Mouse (Mus musculus) large intestine, adult 2 months (tissue): ENCODE results near the gene Slc37a1. TPM values are rescaled to one million over a fixed set of nuclear protein-coding genes. Genes with fewer than 3 reads are reported as not detected.
"Not testable (repeated sequence)": the region's sequence is repeated elsewhere in the genome, so short reads cannot be mapped to it uniquely, and the experiment has no call there.

Experiments
- DNase-seq: peaks from one replicate; pipeline ENCODE4 v3.0.0-alpha.2; 2012; ENCODE audit warnings: low read depth, low spot score
- WGBS: fragments of 180-500 bp; shearing (Covaris S2); methylation state at CpG from one replicate; pipeline ENCODE4 v1.1.7; 2018; 5-methylcytosine and 5-hydroxymethylcytosine counted together
- polyA plus RNA-seq: library from polyadenylated mRNA; depleted of rRNA; stranded (reverse); fragments of >200 nt; gene quantifications from 2 replicates; pipeline ENCODE4 v1.2.3, GENCODE M21; 2012

Slc37a1 gene
- polyA plus RNA-seq, 1 experiment = 150 TPM

GRCm38 (mm10) chr17:31267138-31267537 is 19.5 kb upstream of the Slc37a1 start:
- WGBS = 83% methylated on average over 4 of the region's 4 CpGs
- no peak for DNase-seq

DNA sequence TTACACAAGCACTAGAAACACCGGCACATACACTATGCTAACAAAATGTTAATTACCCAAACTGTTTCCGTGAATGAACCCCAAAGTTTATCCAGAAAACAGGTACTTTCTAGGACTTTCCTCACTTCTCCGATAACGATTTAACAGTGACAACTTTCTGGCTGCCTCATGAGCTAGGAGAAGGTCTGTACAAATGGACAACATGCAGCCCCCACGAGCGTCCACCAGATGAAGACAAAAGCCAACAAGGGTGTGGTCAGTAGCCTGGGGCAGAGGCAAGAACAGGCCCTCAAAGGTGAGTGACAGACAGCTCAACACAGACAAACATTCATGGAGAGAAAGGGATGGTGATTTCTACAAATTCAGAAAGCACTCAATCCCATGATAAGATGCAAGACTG is 19.0 kb upstream of the Slc37a1 start:
- WGBS = 80% methylated on average over 6 of the region's 6 CpGs
- DNase-seq = no peak

GRCm38 (mm10) chr17:31268016-31268415 is 18.6 kb upstream of the Slc37a1 start:
- 84% methylated on average over 1 of the region's 1 CpGs for WGBS
- no peak for DNase-seq

DNA sequence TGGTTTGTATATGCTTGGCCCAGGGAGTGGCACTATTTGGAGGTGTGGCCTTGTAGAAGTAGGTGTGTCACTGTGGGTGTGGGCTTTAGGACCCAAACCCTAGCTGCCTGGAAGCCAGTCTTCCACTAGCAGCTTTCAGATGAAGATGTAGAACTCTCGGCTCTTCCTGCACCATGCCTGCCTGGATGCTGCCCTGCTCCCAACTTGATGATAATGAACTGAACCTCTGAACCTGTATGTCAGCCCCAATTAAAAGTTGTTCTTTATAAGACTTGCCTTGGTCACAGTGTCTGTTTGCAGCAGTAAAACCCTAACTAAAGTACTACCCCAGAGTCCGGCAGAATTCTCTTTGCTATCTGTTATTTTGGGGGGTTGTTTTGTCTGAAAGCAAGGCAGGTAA is 16.8 kb upstream of the Slc37a1 start:
- DNase-seq = no peak
- 93% methylated on average over 2 of the region's 2 CpGs for WGBS

DNA sequence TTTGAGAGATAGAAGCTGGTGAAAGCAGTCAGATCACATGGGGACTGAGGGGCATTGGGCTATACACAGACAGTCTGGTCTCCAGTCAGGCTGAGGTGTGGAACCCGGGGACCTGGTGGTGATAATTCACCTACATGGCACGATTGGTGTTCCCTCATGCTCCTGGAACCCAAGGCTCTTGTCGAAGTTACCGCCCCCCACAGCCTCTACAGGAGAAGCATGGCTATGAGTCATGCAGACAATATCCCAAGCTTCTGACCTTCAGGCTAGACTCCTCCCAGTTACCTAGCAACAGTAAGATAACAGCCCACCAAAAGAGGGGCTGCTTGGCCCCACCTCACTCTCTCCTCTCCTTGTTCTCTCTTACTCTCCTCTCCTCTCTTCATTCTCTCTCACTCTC is 16.3 kb upstream of the Slc37a1 start:
- WGBS = 80% methylated on average over 4 of the region's 4 CpGs
- no peak for DNase-seq

DNA sequence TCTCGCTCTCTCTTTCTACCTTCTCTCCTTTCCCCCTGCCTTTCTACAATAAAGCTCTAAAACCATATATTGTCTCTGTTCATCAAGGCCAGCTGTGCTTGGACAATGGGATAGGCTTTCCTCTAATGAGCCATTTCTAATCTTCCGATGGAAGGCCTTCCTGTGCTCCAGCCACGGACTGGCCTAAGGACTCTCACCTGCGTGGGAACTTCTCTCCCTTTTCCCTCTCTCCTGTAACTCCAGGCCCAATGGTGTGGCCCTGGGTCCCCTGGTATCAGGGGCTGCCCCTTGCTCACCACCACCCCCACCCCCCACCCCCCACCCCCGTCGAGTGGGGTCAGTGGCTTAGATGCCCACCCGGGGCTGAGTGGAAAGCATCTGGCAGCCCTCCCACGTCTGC is 15.9 kb upstream of the Slc37a1 start:
- DNase-seq = not testable (repeated sequence)
- 87% methylated on average over 8 of the region's 8 CpGs for WGBS

- WGBS = 56% methylated on average over 7 of the region's 7 CpGs
- DNase-seq = no peak
Measured at GRCm38 (mm10) chr17:31271136-31271851, 15.3 kb upstream of the Slc37a1 start.

DNA sequence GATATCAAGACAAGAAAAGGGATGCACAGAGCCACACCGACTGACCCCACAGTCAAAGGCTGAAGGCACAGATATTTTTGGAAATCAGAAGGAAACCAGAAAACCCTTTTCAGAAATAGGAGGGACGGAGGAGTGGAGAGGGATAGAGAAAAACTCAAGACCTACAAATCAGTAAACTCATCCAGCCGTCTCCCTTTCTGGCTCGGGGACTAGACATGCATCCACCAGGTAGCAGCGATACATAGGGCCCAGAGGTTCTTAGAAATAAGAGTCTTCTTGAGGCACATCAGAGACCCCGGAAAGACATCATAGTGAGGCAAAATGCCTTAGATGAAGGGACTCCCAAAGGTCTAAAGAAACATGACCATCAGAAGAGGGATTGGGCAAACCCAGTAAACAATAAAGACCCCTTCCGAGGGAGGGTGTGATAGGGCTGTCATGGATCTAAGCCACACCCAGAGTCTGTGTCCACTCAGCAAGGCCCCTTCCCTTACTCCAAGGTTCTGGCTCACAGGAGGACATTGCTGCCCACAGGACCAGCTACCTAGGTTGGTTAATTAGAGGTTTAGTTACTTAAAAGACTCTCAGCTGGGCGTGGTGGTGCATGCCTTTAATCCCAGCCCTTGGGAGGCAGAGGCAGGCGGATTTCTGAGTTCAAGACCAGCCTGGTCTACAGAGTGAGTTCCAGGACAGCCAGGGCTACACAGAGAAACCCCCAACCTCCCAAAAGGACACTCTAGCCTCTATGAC is 14.0 kb upstream of the Slc37a1 start:
- DNase-seq = no peak
- WGBS = 84% methylated on average over 9 of the region's 9 CpGs

- 89% methylated on average over 8 of the region's 8 CpGs for WGBS
- no peak for DNase-seq
Measured at GRCm38 (mm10) chr17:31273631-31274030, 13.0 kb upstream of the Slc37a1 start.

GRCm38 (mm10) chr17:31275181-31275580 is 11.4 kb upstream of the Slc37a1 start:
- WGBS = 70% methylated on average over 6 of the region's 6 CpGs
- no peak for DNase-seq

DNA sequence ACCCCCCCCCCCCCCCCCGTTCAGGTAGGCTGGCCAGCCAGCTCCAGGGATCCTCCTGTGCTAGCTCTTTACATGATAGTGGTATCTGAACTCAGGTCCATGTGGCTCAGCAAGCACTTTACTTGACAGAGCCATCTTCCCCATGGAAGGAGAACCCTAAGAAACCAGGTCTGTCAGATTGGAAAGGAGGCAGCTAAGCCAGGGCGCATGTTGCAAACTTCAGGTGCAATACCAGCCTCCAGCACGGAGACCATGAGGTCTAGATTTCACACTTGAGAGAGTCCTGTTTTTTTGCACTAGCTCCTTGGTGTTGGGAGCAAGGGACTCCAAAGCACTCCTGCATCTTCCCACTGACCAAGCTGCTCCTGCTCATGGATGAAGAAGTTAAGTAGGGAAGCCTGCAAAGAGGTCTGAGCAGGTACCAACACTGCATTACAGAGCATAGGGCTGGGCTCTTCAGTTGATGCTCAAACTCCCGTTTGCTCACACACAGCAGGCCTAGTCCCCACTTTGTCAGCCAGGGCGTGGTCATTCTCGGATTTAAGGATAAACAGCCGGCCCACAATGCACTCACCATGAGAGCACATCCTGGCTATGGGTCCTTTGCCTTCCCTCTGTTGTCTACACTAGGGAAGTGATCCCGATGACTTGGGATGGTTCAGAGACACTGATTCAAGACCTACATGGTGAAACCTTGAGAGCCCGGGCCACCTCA is 10.2 kb upstream of the Slc37a1 start:
- 36% methylated on average over 9 of the region's 9 CpGs for WGBS
- DNase-seq = no peak

GRCm38 (mm10) chr17:31276922-31277918 is 9.4 kb upstream of the Slc37a1 start, which contains the start of gene Rsph1:
TSS of gene Rsph1 (minus strand) at chr17:31277383.
- WGBS = 9% methylated on average over 44 of the region's 44 CpGs
- DNase-seq = peak; percentile 76

DNA sequence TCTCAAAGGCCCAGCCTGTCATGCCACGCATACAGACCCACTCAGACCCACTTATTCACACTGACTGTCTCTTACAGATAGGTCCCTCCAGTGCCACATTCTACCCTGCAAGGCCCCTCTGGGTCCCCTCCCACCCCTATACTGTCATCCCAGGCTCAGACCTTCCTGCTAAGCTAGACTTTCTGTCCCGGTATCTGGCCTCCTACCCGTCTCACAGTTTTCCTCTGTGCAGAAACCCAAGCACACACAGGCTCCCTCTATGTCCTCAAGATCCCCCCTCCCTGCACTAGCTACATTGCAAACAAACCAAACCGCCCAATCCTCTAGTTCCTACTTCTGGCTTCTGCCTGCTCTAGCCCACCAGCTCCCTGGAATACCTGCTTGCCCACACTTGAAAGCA is 8.7 kb upstream of the Slc37a1 start:
- WGBS = 80% methylated on average over 4 of the region's 4 CpGs
- DNase-seq = no peak

DNA sequence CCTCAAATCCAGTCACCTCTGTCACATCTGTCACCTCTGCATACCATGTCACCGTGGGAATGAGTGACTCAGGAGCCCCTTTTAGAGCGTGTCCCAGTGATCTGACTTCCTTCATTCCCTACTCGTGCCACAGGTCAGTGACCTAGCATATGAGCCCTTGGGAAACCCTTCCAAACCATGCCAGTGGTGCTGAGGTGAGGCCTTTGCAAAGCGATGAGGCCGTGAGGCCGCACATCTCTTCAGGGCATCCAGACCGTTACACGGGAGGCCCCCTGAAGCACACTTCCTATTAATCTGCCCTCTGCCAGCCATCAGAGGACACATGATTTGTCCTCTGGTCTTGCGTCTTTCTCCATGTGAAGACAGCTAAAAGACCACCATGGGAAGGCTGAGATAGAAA is 7.1 kb upstream of the Slc37a1 start:
- 84% methylated on average over 9 of the region's 9 CpGs for WGBS
- no peak for DNase-seq

- 65% methylated on average over 6 of the region's 6 CpGs for WGBS
Measured at GRCm38 (mm10) chr17:31280269-31280668, 6.3 kb upstream of the Slc37a1 start.

DNA sequence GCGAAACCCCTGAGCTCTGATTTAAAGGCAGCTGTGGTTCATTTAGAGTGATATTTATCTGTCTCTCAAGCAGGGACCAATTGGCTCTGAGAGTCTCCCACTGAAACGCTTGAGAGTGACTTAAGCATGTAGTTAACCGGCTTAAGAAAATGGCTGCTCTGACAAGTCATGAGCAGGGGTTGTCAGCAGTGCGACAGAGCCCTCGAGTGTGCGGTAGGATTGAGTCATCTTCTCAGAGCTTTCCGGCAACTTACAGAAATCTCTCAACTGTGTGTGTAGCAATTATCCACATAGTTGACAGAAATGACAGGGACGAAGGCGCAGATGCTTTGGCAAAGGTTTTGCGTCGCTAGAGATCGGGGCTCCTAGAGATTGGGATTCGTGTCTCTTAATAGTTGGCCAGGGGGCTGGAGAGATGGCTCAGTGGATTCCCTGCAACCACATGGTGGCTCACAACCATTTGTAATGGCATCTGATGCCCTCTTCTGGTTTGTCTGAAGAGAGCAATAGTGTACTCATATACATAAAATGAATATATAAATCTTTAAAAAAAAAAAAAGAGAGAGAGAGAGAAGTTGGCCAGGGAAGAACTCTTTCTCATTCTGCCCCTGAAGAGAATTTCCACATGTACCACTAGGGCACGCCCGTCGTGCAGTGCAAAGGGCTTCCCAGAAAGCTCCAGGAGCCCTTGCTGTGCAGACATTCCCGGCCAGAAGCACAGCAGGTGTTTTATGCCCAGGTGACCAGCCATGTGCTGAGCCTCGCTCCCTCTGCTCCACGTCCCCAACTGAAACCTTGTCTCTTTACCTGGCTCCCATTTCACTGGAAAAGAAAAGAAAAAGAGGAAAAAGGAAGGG is 4.5 kb upstream of the Slc37a1 start:
- WGBS = 53% methylated on average over 19 of the region's 19 CpGs
- DNase-seq = no peak

More at GRCm38 (mm10) chr17:31280269-31280668, 6.3 kb upstream of the Slc37a1 start:
- no peak for DNase-seq

DNA sequence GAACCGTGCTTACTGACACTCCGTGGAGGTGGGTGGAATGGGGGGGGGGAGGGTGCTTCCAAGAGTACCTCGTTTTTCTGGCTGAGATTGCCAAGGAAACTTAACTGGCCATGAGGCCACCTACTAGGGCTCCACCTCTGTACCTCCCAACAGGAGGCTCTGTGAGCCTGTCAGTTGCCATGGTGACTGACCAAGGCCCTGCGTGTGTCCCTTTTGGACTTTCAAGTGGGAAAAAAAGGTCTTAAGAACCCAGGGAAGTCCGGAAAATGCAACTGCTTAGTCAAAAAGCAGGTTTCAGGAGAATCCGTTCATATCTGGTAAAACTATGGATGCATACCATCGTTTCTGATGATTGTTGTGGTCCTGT is 3.9 kb upstream of the Slc37a1 start:
- no peak for DNase-seq
- 41% methylated on average over 7 of the region's 7 CpGs for WGBS

GRCm38 (mm10) chr17:31285867-31286266 is 725 bp upstream of the Slc37a1 start:
- no peak for DNase-seq
- WGBS = 55% methylated on average over 2 of the region's 2 CpGs

DNA sequence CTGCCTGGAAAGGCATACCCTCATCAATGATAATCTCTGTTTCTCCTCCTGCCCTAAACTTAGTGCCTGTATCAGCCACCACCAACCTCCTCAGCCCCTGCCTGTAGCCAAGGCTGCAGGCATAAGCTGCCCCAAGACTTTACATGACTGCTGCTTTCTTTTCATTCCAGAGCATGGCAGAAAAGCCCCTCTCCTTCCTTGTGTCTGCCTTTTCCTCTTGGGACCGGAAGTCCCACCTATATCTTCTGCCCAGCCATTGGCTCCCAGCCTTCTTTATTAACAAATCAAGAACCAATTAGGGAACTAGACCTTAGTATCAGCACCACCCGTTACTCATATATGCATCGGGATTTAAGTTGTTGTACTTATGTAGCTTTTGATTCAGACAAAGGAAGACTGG is 624 bp downstream of the Slc37a1 start:
- 85% methylated on average over 3 of the region's 3 CpGs for WGBS
- no peak for DNase-seq
